Mouse (Mus musculus): ENCODE measurements around the gene Anapc13.

GRCm38 (mm10) chr9:102595662-102596436 lies 30.2 kb upstream of the Anapc13 start:
- no peak for TF ChIP-seq POLR2A (IDR thresholded peaks at IDR 0.05; ENCODE audit: insufficient read depth, low read depth, low read length)
- no peak for TF ChIP-seq CTCF (IDR thresholded peaks at IDR 0.05; ENCODE audit: insufficient read depth, low read depth, low read length)

All from olfactory bulb, adult 2 months (tissue).